Mouse (Mus musculus): ENCODE measurements at regions not wholly inside any gene's neighbourhood (a gene's known extent, or its start where the extent isn't known, plus 50 kb on each side); places are given as distances from the start of the nearest gene placed in this dataset.

GRCm38 (mm10) chr2:78980019-78980418, 112.1 kb downstream of the Ube2e3 start:
- Histone ChIP-seq H3K9me3 (replicated peaks; ENCODE audit: insufficient read depth, low read length) (no peaks in the 10 kb centered on the region), H3K27ac (ENCODE audit: control insufficient read depth, low read depth, low read length) (no peak overlapping the region), H3K27me3 (ENCODE audit: control insufficient read depth in 1 of 2, insufficient read depth in 2 of 2, low read length in 2 of 2) (no peaks in the 10 kb centered on the region), H3K4me1 (ENCODE audit: control insufficient read depth in 1 of 2, insufficient read depth in 2 of 2, low read length in 2 of 2) (no peaks in the 10 kb centered on the region; a peak in 3 of 4 replicates), H3K9ac (ENCODE audit: control insufficient read depth, low read depth, low read length, poor library complexity, severe bottlenecking) (no peak overlapping the region), H3K4me3 (ENCODE audit: control insufficient read depth in 1 of 2, insufficient read depth in 1 of 2, low read depth in 2 of 2, low read length in 2 of 2) (no peak overlapping the region), H3K36me3 (ENCODE audit: control insufficient read depth in 1 of 2, insufficient read depth in 2 of 2, low read length in 2 of 2) (peaks cover 0 to 14% of the 10 kb centered on the region in 2 experiments; a peak in 2 of 4 replicates), H3K79me2 (ENCODE audit: control insufficient read depth, insufficient read depth, low read length, poor library complexity) (no peaks in the 10 kb centered on the region)
- no peak for DNase-seq (ENCODE audit: low read depth, low spot score)
- no peak for TF ChIP-seq ZNF384 (IDR thresholded peaks at IDR 0.05; ENCODE audit: low read depth, low read length)
- TF ChIP-seq CTCF (IDR thresholded peaks at IDR 0.05 in 2 of 3, conservative IDR thresholded peaks at IDR 0.05 in 1 of 3; ENCODE audit: control insufficient read depth in 1 of 3, insufficient read depth in 1 of 3, low read depth in 2 of 3, low read length in 3 of 3, poor library complexity in 1 of 3, severe bottlenecking in 1 of 3) = no peak
- TF ChIP-seq MYB (IDR thresholded peaks at IDR 0.05; ENCODE audit: low read depth, low read length) = no peak
- TF ChIP-seq SMC3 (IDR thresholded peaks at IDR 0.05; ENCODE audit: low read depth, low read length) = no peak
- TF ChIP-seq POLR2A (IDR thresholded peaks at IDR 0.05; ENCODE audit: control insufficient read depth in 1 of 2, insufficient read depth in 1 of 2, low read depth in 1 of 2, low read length in 2 of 2, poor library complexity in 1 of 2) = no peak

- H3K27ac ChIP-seq (ENCODE audit: control insufficient read depth, low read depth, low read length) = no peak overlapping the region
Measured at GRCm38 (mm10) chr2:78980661-78981229, 112.8 kb downstream of the Ube2e3 start.

DNA sequence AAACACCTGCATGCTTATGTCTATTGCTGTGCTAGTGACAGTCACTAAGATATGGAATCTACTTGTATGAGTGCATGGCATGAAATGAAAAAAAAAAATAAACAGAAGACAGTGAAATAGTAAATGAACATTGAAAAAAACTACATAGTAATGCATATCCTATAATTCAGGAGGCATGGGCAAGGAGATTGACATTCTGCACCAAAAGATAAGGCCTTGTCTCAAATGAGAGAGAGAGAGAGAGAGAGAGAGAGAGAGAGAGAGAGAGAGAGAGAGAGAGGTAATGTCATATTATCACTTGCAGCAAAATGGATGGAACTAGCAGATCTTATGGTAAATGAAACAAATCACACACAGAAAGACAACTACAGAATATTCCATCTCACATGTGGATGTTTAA, 115.4 kb downstream of the Ube2e3 start:
- Histone ChIP-seq H3K79me2 (ENCODE audit: control insufficient read depth, insufficient read depth, low read length, poor library complexity) (no peaks in the 10 kb centered on the region), H3K4me1 (ENCODE audit: control insufficient read depth in 1 of 2, insufficient read depth in 2 of 2, low read length in 2 of 2) (peaks cover 0 to 5% of the 10 kb centered on the region in 2 experiments; a peak in 3 of 4 replicates), H3K27me3 (ENCODE audit: control insufficient read depth in 1 of 2, insufficient read depth in 2 of 2, low read length in 2 of 2) (no peaks in the 10 kb centered on the region), H3K4me3 (ENCODE audit: control insufficient read depth in 1 of 2, insufficient read depth in 1 of 2, low read depth in 2 of 2, low read length in 2 of 2) (no peak overlapping the region), H3K9ac (ENCODE audit: control insufficient read depth, low read depth, low read length, poor library complexity, severe bottlenecking) (no peak overlapping the region), H3K9me3 (replicated peaks; ENCODE audit: insufficient read depth, low read length) (no peaks in the 10 kb centered on the region), H3K27ac (ENCODE audit: control insufficient read depth, low read depth, low read length) (no peak overlapping the region), H3K36me3 (ENCODE audit: control insufficient read depth in 1 of 2, insufficient read depth in 2 of 2, low read length in 2 of 2) (peaks cover 0 to 20% of the 10 kb centered on the region in 2 experiments; a peak in 2 of 4 replicates)
- DNase-seq (ENCODE audit: low read depth, low spot score) = peak; percentile 34
- no peak for TF ChIP-seq SIN3A (IDR thresholded peaks at IDR 0.05; ENCODE audit: low read length)
- no peak for TF ChIP-seq ELF1 (IDR thresholded peaks at IDR 0.05; ENCODE audit: low read depth, low read length)
- TF ChIP-seq TBP (IDR thresholded peaks at IDR 0.05; ENCODE audit: low read depth, low read length) = no peak
- TF ChIP-seq GABPA (IDR thresholded peaks at IDR 0.05; ENCODE audit: low read depth, low read length) = no peak
- TF ChIP-seq JUND (IDR thresholded peaks at IDR 0.05; ENCODE audit: low read depth, low read length) = peak; percentile 96
- no peak for TF ChIP-seq MAZ (IDR thresholded peaks at IDR 0.05; ENCODE audit: low read depth, low read length)
- no peak for TF ChIP-seq MEF2A (IDR thresholded peaks at IDR 0.05; ENCODE audit: extremely low read depth, insufficient replicate concordance, low read depth, low read length, poor library complexity, severe bottlenecking)
- TF ChIP-seq EP300 (IDR thresholded peaks at IDR 0.05; ENCODE audit: low read depth in 1 of 2, low read length in 2 of 2) = peak; percentile 53 to 60
- TF ChIP-seq BHLHE40 (IDR thresholded peaks at IDR 0.05; ENCODE audit: borderline replicate concordance, low read depth, low read length) = no peak
- TF ChIP-seq HCFC1 (IDR thresholded peaks at IDR 0.05; ENCODE audit: low read depth, low read length) = no peak
- peak; percentile 61 for TF ChIP-seq TCF12 (IDR thresholded peaks at IDR 0.05; ENCODE audit: low read depth, low read length)
- TF ChIP-seq CHD1 (IDR thresholded peaks at IDR 0.05; ENCODE audit: low read depth, low read length) = no peak
- TF ChIP-seq ZNF384 (IDR thresholded peaks at IDR 0.05; ENCODE audit: low read depth, low read length) = peak; percentile 76
- TF ChIP-seq ZKSCAN1 (IDR thresholded peaks at IDR 0.05; ENCODE audit: low read depth, low read length) = no peak
- TF ChIP-seq ETS1 (IDR thresholded peaks at IDR 0.05; ENCODE audit: low read depth, low read length) = peak; percentile 53; the same call in 1 of the 2 replicates
- TF ChIP-seq GATA1 (IDR thresholded peaks at IDR 0.05; ENCODE audit: low read depth, low read length) = peak; percentile 49

More at GRCm38 (mm10) chr2:78980661-78981229, 112.8 kb downstream of the Ube2e3 start:
- Histone ChIP-seq H3K27me3 (ENCODE audit: control insufficient read depth in 1 of 2, insufficient read depth in 2 of 2, low read length in 2 of 2) (no peaks in the 10 kb centered on the region), H3K9ac (ENCODE audit: control insufficient read depth, low read depth, low read length, poor library complexity, severe bottlenecking) (no peak overlapping the region), H3K9me3 (replicated peaks; ENCODE audit: insufficient read depth, low read length) (no peaks in the 10 kb centered on the region), H3K79me2 (ENCODE audit: control insufficient read depth, insufficient read depth, low read length, poor library complexity) (no peaks in the 10 kb centered on the region), H3K4me1 (ENCODE audit: control insufficient read depth in 1 of 2, insufficient read depth in 2 of 2, low read length in 2 of 2) (no peaks in the 10 kb centered on the region; a peak in 3 of 4 replicates), H3K4me3 (ENCODE audit: control insufficient read depth in 1 of 2, insufficient read depth in 1 of 2, low read depth in 2 of 2, low read length in 2 of 2) (no peak overlapping the region), H3K36me3 (ENCODE audit: control insufficient read depth in 1 of 2, insufficient read depth in 2 of 2, low read length in 2 of 2) (peaks cover 0 to 14% of the 10 kb centered on the region in 2 experiments; a peak in 2 of 4 replicates)
- DNase-seq (ENCODE audit: low read depth, low spot score) = peak; percentile 34
- no peak for TF ChIP-seq RAD21 (IDR thresholded peaks at IDR 0.05; ENCODE audit: low read depth, low read length)

All from MEL (cell line).